Mouse (Mus musculus): ENCODE measurements around the gene Enkd1. TPM values are rescaled to one million over a fixed set of nuclear protein-coding genes. Genes with fewer than 3 reads are reported as not detected.

The Enkd1 gene
- total RNA-seq (2023): 1 to 10 TPM; 4.2 to 4.6 TPM

DNA sequence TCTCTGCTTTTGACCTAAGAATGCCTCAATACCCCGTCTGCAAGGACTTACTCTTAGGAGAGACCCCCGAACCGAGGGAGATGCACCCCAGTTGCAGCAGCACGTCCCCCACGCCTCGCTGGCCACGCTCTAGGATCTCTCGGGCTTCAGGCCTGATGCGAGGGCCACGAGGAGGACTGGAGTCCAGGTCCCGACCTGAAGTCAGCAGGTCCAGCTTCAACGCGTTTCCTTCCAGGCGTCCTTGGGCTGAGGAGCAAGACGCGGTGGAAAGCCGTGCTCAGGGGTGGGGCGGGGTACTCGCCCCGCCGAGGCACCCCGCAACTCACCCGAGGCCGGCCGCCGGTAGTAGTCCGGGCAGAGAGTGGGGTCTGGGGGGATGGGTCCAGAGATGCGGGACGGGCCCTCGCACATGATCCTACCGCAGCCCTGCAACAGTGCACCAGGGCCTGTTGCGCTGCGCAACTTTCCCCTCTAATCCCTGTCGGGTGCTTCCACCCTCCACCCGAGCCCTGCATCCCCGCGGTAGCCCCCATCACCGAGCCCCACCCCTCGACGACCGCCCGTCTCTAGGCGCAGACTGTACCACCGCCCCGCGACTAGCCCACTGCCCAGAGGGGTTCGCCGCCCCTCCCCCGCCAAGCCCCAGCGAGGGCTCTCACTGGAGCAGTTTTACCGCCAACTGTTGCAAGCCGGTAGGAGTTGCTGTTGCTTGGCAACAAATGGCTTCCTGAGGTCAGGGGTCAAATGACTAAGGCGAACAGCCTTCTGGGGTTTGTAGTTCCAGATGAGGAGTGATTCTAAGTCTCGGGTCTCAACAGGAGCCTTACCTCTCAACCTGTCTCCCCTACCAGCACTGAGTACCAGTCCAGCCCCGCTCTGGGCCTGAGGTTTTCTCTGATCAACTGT is at the start of gene Enkd1, which contains the start of gene 4933405L10Rik:
Enkd1 (minus strand) TSS at position 713 of the 906 bp plus-strand sequence.
4933405L10Rik (plus strand) TSS at position 158 of the 906 bp plus-strand sequence.

DNA sequence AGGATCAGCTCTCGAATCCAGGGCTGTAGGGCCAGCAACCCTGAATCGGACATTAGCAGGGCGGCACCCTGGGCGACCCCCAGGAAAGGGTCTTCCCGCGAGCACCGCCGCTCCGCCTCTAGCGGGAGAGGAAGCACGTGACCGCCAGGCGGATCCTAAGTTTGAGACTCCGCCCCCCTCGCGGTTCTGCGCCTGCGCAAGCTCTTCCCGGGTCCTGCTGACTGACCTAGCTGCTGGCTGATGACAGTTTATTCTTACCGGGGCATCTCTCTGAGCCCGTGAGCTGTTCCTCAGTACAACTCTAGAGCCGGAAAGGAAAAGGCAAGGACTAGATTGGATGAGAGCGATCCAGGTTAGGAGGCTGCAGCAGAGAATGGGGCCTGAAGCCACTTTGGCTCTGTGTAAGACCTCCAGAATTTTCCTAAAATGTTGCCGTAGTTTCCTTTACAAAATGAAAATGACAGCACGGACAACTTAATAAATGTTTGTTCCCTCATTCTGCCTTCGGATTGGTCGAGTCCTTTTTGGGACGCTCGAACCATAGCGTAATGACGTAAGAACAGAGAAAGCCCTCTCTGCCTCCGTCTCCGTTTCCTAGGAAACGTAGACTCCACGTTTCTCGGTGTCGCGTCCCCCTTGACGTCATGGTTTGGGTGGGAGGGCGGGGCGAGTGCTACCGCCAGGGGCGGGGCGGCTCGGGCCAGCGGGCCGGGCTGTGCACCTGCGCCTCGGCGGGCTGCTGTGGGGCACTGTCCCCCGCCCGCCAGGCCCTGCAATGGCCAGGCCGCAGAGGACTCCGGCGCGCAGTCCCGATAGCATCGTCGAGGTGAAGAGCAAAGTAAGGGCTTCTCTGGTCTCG is 6.8 kb downstream of the Enkd1 start, which contains the start of the genes Acd and Pard6a:
Acd (minus strand) TSS at position 137 of the 859 bp plus-strand sequence.
Pard6a (plus strand) TSS at position 183 of the 859 bp plus-strand sequence.

DNA sequence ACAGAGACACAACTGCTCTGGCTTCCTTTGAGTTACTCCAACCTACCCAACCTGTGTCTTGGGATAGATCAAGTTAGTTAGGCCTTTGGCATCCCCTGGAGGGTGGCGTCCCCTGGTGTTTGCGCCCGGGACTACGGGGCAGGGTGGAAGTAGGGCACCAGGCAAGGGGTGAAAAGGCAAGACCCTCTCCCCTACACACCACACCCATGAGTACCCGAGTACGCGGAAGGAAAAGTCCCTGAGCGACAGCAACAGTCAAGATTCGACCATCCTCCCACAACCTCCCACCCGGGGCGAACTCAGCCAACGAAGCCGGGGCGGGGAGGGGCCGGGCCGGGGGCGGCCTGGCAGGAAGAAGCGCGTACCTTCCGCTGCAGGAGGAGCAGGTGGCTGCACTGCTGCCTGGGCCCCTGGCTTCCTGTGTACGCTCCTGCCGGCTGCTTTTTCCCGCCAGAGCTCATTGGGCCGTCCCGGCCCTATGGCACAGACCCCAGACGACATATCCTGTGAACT is 22.2 kb downstream of the Enkd1 start, which contains the start of gene Carmil2:
Carmil2 (plus strand) TSS at position 479 of the 513 bp plus-strand sequence.

Other genes starting within 250 kb of the Enkd1 start
- gene Tppp3, start 236.7 kb downstream of the Enkd1 start, total RNA-seq (2023): 1 to 10 TPM in 1 of 2 experiments, not detected in 1; 2.2 TPM
- 1 to 10 TPM; 5.0 TPM for gene Zdhhc1, start 211.3 kb downstream of the Enkd1 start, total RNA-seq (2023)
- gene Hsd11b2, start 189.5 kb downstream of the Enkd1 start, total RNA-seq (2023): not detected
- gene Atp6v0d1, start 142.2 kb downstream of the Enkd1 start, total RNA-seq (2023): 10 to 100 TPM; 49.0 to 54.8 TPM
- 10 to 100 TPM; 23.8 to 28.0 TPM for gene Ripor1, start 103.0 kb downstream of the Enkd1 start, total RNA-seq (2023)
- gene Ctcf, start 71.6 kb downstream of the Enkd1 start, total RNA-seq (2023): 100 to 1,000 TPM; 148 to 161 TPM
- gene Agrp, start 70.8 kb downstream of the Enkd1 start, total RNA-seq (2023): under 1 TPM in 1 of 2 experiments, not detected in 1; 0.99 TPM
- 100 to 1,000 TPM; 131 to 138 TPM for gene Carmil2, start 21.9 kb downstream of the Enkd1 start, total RNA-seq (2023)
- 10 to 100 TPM; 45.6 to 47.8 TPM for gene Acd, start 7.1 kb downstream of the Enkd1 start, total RNA-seq (2023)
- 10 to 100 TPM in 1 of 2 experiments, 1 to 10 TPM in 1; 4.9 to 11.4 TPM for gene Pard6a, start 7.1 kb downstream of the Enkd1 start, total RNA-seq (2023)
- gene 4933405L10Rik, start 555 bp downstream of the Enkd1 start, total RNA-seq (2023): not detected
- 10 to 100 TPM in 1 of 2 experiments, 1 to 10 TPM in 1; 7.2 to 10.5 TPM for gene Gfod2, start 50.5 kb upstream of the Enkd1 start, total RNA-seq (2023)
- 10 to 100 TPM; 67.1 to 69.5 TPM for gene Ranbp10, start 119.1 kb upstream of the Enkd1 start, total RNA-seq (2023)
- gene Tsnaxip1, start 119.5 kb upstream of the Enkd1 start, total RNA-seq (2023): not detected
- gene Cenpt, start 145.1 kb upstream of the Enkd1 start, total RNA-seq (2023): 10 to 100 TPM; 21.5 to 22.7 TPM
- gene Thap11, start 146.9 kb upstream of the Enkd1 start, total RNA-seq (2023): 10 to 100 TPM; 23.6 to 24.1 TPM
- gene Nutf2, start 152.4 kb upstream of the Enkd1 start, total RNA-seq (2023): 10 to 100 TPM; 20.8 to 35.3 TPM
- 10 to 100 TPM; 85.5 to 94.7 TPM for gene Edc4, start 172.7 kb upstream of the Enkd1 start, total RNA-seq (2023)
- 1 to 10 TPM; 2.3 to 2.5 TPM for gene Nrn1l, start 185.4 kb upstream of the Enkd1 start, total RNA-seq (2023)
- 10 to 100 TPM; 23.2 TPM for gene Pskh1, start 192.2 kb upstream of the Enkd1 start, total RNA-seq (2023)
- gene Ctrl, start 225.7 kb upstream of the Enkd1 start, total RNA-seq (2023): 1 to 10 TPM in 1 of 2 experiments, not detected in 1; 2.9 TPM
- 100 to 1,000 TPM; 159 to 185 TPM for gene Psmb10, start 230.2 kb upstream of the Enkd1 start, total RNA-seq (2023)
- gene Lcat, start 235.2 kb upstream of the Enkd1 start, total RNA-seq (2023): under 1 TPM; 0.41 to 0.56 TPM